Mouse (Mus musculus) ES-Bruce4 (cell line): ENCODE measurements around the gene Pigq.

Source experiments
- CTCF ChIP-seq: IDR thresholded peaks from one replicate; pipeline ENCODE4 v1.8.1; 2011; ENCODE audit warnings: low read depth, low read length
- POLR2A ChIP-seq: IDR thresholded peaks from one replicate; pipeline ENCODE4 v1.8.1; 2011; ENCODE audit warnings: low read length; ENCODE audit not compliant: insufficient read depth

GRCm38 (mm10) chr17:25922120-25922519 is 22.6 kb downstream of the Pigq start:
- TF ChIP-seq POLR2A = no peak
- no peak for TF ChIP-seq CTCF
